Mouse (Mus musculus): ENCODE measurements around the gene Igflr1. TPM values are rescaled to one million over a fixed set of nuclear protein-coding genes. Genes with fewer than 3 reads are reported as not detected.
A peak's percentile ranks its signal among the peaks of the same experiment; 100 is the strongest.

The Igflr1 gene
- polyA plus RNA-seq, 1 experiment from 2014 or later: 1.3 TPM

GRCm38 (mm10) chr7:30593579-30594509, 28.6 kb downstream of the Igflr1 start:
- Histone ChIP-seq H3K27ac (replicated peaks) (no peak overlapping the region), H3K4me3 (ENCODE audit: low read depth, low read length) (no peak overlapping the region), H3K4me1 (replicated peaks; ENCODE audit: control insufficient read depth, insufficient read depth) (no peaks in the 10 kb centered on the region; the same call in 1 of the 2 replicates), H3K36me3 (ENCODE audit: control insufficient read depth, insufficient read depth, low read length) (no peaks in the 10 kb centered on the region), H3K27me3 (ENCODE audit: control insufficient read depth, insufficient read depth, low read length) (no peaks in the 10 kb centered on the region), H3K9ac (ENCODE audit: low read length) (0 out of 2 replicates have a peak overlapping the region, but pooled peaks have one; percentile 2), H3K9me3 (ENCODE audit: control insufficient read depth, low read length) (no peaks in the 10 kb centered on the region), H3K4me2 (replicated peaks; ENCODE audit: low read depth) (no peak overlapping the region)
- TF ChIP-seq EP300 (optimal IDR thresholded peaks at IDR 0.05) (no peak), CTCF (IDR thresholded peaks at IDR 0.05; ENCODE audit: low read depth) (no peak)
- 61% methylated on average over 10 of the region's 10 CpGs for WGBS
- ATAC-seq (ENCODE audit: low FRiP score, low TSS enrichment) (no peak), DNase-seq (ENCODE audit: low spot score) (no peak)

- TF ChIP-seq EP300 (optimal IDR thresholded peaks at IDR 0.05) (no peak), CTCF (IDR thresholded peaks at IDR 0.05; ENCODE audit: low read depth) (no peak)
- no peaks in the 10 kb centered on the region for H3K27me3 ChIP-seq (ENCODE audit: control insufficient read depth, insufficient read depth, low read length)
- no peak overlapping the region for H3K4me3 ChIP-seq (ENCODE audit: low read depth, low read length)
- no peak overlapping the region for H3K4me2 ChIP-seq (replicated peaks; ENCODE audit: low read depth)
- ATAC-seq (ENCODE audit: low FRiP score, low TSS enrichment): no peak
- no peak overlapping the region for H3K9ac ChIP-seq (ENCODE audit: low read length)
- WGBS: 65% methylated on average over 4 of the region's 4 CpGs
- no peak for DNase-seq (ENCODE audit: low spot score)
- H3K9me3 ChIP-seq (ENCODE audit: control insufficient read depth, low read length): no peaks in the 10 kb centered on the region
- H3K36me3 ChIP-seq (ENCODE audit: control insufficient read depth, insufficient read depth, low read length): no peaks in the 10 kb centered on the region
- H3K27ac ChIP-seq (replicated peaks): no peak overlapping the region
- H3K4me1 ChIP-seq (replicated peaks; ENCODE audit: control insufficient read depth, insufficient read depth): no peaks in the 10 kb centered on the region; the same call in 1 of the 2 replicates
These were observed 29.3 kb downstream of the Igflr1 start for GRCm38 (mm10) chr7:30594510-30595024.

- Histone ChIP-seq H3K4me1 (replicated peaks; ENCODE audit: control insufficient read depth, insufficient read depth) (no peaks in the 10 kb centered on the region), H3K9ac (ENCODE audit: low read length) (no peak overlapping the region), H3K36me3 (ENCODE audit: control insufficient read depth, insufficient read depth, low read length) (no peaks in the 10 kb centered on the region), H3K4me3 (ENCODE audit: low read depth, low read length) (no peak overlapping the region), H3K27me3 (ENCODE audit: control insufficient read depth, insufficient read depth, low read length) (no peaks in the 10 kb centered on the region), H3K9me3 (ENCODE audit: control insufficient read depth, low read length) (no peaks in the 10 kb centered on the region), H3K4me2 (replicated peaks; ENCODE audit: low read depth) (no peak overlapping the region), H3K27ac (replicated peaks) (no peak overlapping the region)
- WGBS: 68% methylated on average over 5 of the region's 5 CpGs
- DNase-seq (ENCODE audit: low spot score) (no peak), ATAC-seq (ENCODE audit: low FRiP score, low TSS enrichment) (no peak)
- TF ChIP-seq CTCF (IDR thresholded peaks at IDR 0.05; ENCODE audit: low read depth) (no peak), EP300 (optimal IDR thresholded peaks at IDR 0.05) (no peak)
These were observed 30.9 kb downstream of the Igflr1 start for GRCm38 (mm10) chr7:30596093-30596492.

- Histone ChIP-seq H3K27me3 (ENCODE audit: control insufficient read depth, insufficient read depth, low read length) (no peaks in the 10 kb centered on the region), H3K4me3 (ENCODE audit: low read depth, low read length) (no peak overlapping the region), H3K36me3 (ENCODE audit: control insufficient read depth, insufficient read depth, low read length) (no peaks in the 10 kb centered on the region), H3K9ac (ENCODE audit: low read length) (no peak overlapping the region), H3K4me1 (replicated peaks; ENCODE audit: control insufficient read depth, insufficient read depth) (no peaks in the 10 kb centered on the region), H3K9me3 (ENCODE audit: control insufficient read depth, low read length) (no peaks in the 10 kb centered on the region), H3K27ac (replicated peaks) (no peak overlapping the region), H3K4me2 (replicated peaks; ENCODE audit: low read depth) (no peak overlapping the region)
- ATAC-seq (ENCODE audit: low FRiP score, low TSS enrichment): no peak
- TF ChIP-seq CTCF (IDR thresholded peaks at IDR 0.05; ENCODE audit: low read depth): no peak
- TF ChIP-seq EP300 (optimal IDR thresholded peaks at IDR 0.05): no peak
- no peak for DNase-seq (ENCODE audit: low spot score)
- WGBS: 75% methylated on average over 5 of the region's 5 CpGs
These were observed 31.6 kb downstream of the Igflr1 start for GRCm38 (mm10) chr7:30596811-30597210.

- WGBS: 93% methylated on average over 12 of the region's 12 CpGs
- Histone ChIP-seq H3K27ac (replicated peaks) (peak within 1 kb of the TSS; percentile 78), H3K27me3 (ENCODE audit: control insufficient read depth, insufficient read depth, low read length) (no peaks in the 10 kb centered on the region), H3K4me3 (ENCODE audit: low read depth, low read length) (no peak within 1 kb of the TSS), H3K9me3 (ENCODE audit: control insufficient read depth, low read length) (no peaks in the 10 kb centered on the region), H3K9ac (ENCODE audit: low read length) (no peak within 1 kb of the TSS), H3K4me1 (replicated peaks; ENCODE audit: control insufficient read depth, insufficient read depth) (no peaks in the 10 kb centered on the region), H3K4me2 (replicated peaks; ENCODE audit: low read depth) (no peak within 1 kb of the TSS), H3K36me3 (ENCODE audit: control insufficient read depth, insufficient read depth, low read length) (no peaks in the 10 kb centered on the region)
- no peak for ATAC-seq (ENCODE audit: low FRiP score, low TSS enrichment)
- TF ChIP-seq EP300 (optimal IDR thresholded peaks at IDR 0.05): no peak
- no peak for TF ChIP-seq CTCF (IDR thresholded peaks at IDR 0.05; ENCODE audit: low read depth)
- DNase-seq (ENCODE audit: low spot score): no peak
These were observed 33.6 kb downstream of the Igflr1 start, which contains the start of gene Zbtb32 for GRCm38 (mm10) chr7:30598786-30599185. TSS of gene Zbtb32 (minus strand) at chr7:30598909.

GRCm38 (mm10) chr7:30599933-30600353, 34.7 kb downstream of the Igflr1 start:
- Histone ChIP-seq H3K9me3 (ENCODE audit: control insufficient read depth, low read length) (no peaks in the 10 kb centered on the region), H3K4me1 (replicated peaks; ENCODE audit: control insufficient read depth, insufficient read depth) (no peaks in the 10 kb centered on the region), H3K27ac (replicated peaks) (peak overlapping the region; percentile 86), H3K4me3 (ENCODE audit: low read depth, low read length) (no peak overlapping the region), H3K36me3 (ENCODE audit: control insufficient read depth, insufficient read depth, low read length) (no peaks in the 10 kb centered on the region), H3K27me3 (ENCODE audit: control insufficient read depth, insufficient read depth, low read length) (no peaks in the 10 kb centered on the region), H3K4me2 (replicated peaks; ENCODE audit: low read depth) (0 out of 2 replicates have a peak overlapping the region, but pooled peaks have one; percentile 8), H3K9ac (ENCODE audit: low read length) (no peak overlapping the region)
- ATAC-seq (ENCODE audit: low FRiP score, low TSS enrichment): peak; percentile 93
- peak; percentile 99 for DNase-seq (ENCODE audit: low spot score)
- WGBS: 2% methylated on average over 16 of the region's 16 CpGs
- no peak for TF ChIP-seq CTCF (IDR thresholded peaks at IDR 0.05; ENCODE audit: low read depth)
- no peak for TF ChIP-seq EP300 (optimal IDR thresholded peaks at IDR 0.05)

All from stomach, postnatal 0 days (tissue).